Mouse (Mus musculus): ENCODE results near the gene Ell2. TPM values are rescaled to one million over a fixed set of nuclear protein-coding genes. Genes with fewer than 3 reads are reported as not detected.

Gene Ell2
- polyA plus RNA-seq, 1 experiment, result 41.5 TPM

DNA sequence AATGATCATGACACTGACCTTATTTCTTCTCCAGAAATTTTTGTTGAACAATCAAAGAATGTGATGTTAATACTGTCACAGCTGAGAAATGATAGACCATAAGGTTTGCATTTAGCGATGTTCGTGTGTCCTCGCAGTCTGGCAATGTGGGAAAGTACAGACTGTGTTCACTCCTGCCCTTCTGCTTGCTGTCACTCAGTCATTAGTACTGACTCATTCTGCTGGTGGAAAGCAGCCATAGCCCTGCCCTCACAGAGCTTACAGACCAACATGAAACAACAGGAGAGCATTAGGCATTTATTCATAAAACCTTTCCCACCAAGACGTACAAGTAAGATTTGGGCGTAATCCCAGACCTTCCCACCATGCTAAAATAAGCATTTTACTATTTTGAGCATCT lies 47.8 kb downstream of the Ell2 start:
- H3K36me3 ChIP-seq (ENCODE audit: control insufficient read depth, insufficient read depth, low read length, poor library complexity, severe bottlenecking), result peaks cover 3% of the 10 kb centered on the region
- no peak overlapping the region for H3K27ac ChIP-seq (ENCODE audit: insufficient read depth, low read length)
- H3K9ac ChIP-seq (ENCODE audit: low read depth, poor library complexity, severe bottlenecking), result no peak overlapping the region
- no peak overlapping the region for H3K4me3 ChIP-seq (ENCODE audit: low read depth, low read length)
- TF ChIP-seq CTCF (IDR thresholded peaks at IDR 0.05; ENCODE audit: low read depth, low read length) (no peak), EP300 (IDR thresholded peaks at IDR 0.05; ENCODE audit: insufficient read depth, low read depth, low read length) (no peak), POLR2A (IDR thresholded peaks at IDR 0.05; ENCODE audit: insufficient read depth, low read length) (no peak)
- no peaks in the 10 kb centered on the region for H3K27me3 ChIP-seq (ENCODE audit: control insufficient read depth, insufficient read depth, low read length, poor library complexity, severe bottlenecking)
- H3K9me3 ChIP-seq (replicated peaks; ENCODE audit: control insufficient read depth, insufficient read depth, low read length, poor library complexity, severe bottlenecking), result no peaks in the 10 kb centered on the region
- no peaks in the 10 kb centered on the region for H3K4me1 ChIP-seq (ENCODE audit: control insufficient read depth, insufficient read depth, low read length)

- peaks cover 5% of the 10 kb centered on the region for H3K36me3 ChIP-seq (ENCODE audit: control insufficient read depth, insufficient read depth, low read length, poor library complexity, severe bottlenecking)
- no peak overlapping the region for H3K27ac ChIP-seq (ENCODE audit: insufficient read depth, low read length)
- TF ChIP-seq CTCF (IDR thresholded peaks at IDR 0.05; ENCODE audit: low read depth, low read length), result no peak
- TF ChIP-seq POLR2A (IDR thresholded peaks at IDR 0.05; ENCODE audit: insufficient read depth, low read length), result no peak
- TF ChIP-seq EP300 (IDR thresholded peaks at IDR 0.05; ENCODE audit: insufficient read depth, low read depth, low read length), result no peak
- no peak overlapping the region for H3K4me3 ChIP-seq (ENCODE audit: low read depth, low read length)
- H3K9me3 ChIP-seq (replicated peaks; ENCODE audit: control insufficient read depth, insufficient read depth, low read length, poor library complexity, severe bottlenecking), result no peaks in the 10 kb centered on the region
- no peaks in the 10 kb centered on the region for H3K4me1 ChIP-seq (ENCODE audit: control insufficient read depth, insufficient read depth, low read length)
- H3K27me3 ChIP-seq (ENCODE audit: control insufficient read depth, insufficient read depth, low read length, poor library complexity, severe bottlenecking), result no peaks in the 10 kb centered on the region
- H3K9ac ChIP-seq (ENCODE audit: low read depth, poor library complexity, severe bottlenecking), result no peak overlapping the region
Observed at GRCm38 (mm10) chr13:75760859-75761548, 54.4 kb downstream of the Ell2 start.

DNA sequence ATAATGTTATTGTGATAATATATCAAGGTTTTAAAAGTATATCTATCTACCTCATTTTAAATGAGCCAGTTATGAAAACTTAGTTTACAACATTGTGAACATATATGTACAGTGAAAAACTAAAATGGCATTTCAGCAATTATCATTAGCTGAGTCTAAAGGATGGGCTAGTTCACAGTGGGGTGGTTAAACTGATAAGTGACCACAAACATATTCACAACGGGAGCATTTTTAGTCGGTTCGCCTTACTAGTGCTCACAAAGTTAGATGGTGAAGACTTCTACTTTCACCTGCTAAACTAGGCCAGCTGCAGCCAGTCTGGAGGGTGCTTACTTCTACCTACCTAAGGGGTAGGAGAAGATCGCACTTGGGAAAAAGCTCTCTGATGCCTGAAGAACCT lies 56.2 kb downstream of the Ell2 start:
- no peak overlapping the region for H3K9ac ChIP-seq (ENCODE audit: low read depth, poor library complexity, severe bottlenecking)
- H3K4me3 ChIP-seq (ENCODE audit: low read depth, low read length), result no peak overlapping the region
- H3K4me1 ChIP-seq (ENCODE audit: control insufficient read depth, insufficient read depth, low read length), result no peaks in the 10 kb centered on the region
- H3K27me3 ChIP-seq (ENCODE audit: control insufficient read depth, insufficient read depth, low read length, poor library complexity, severe bottlenecking), result no peaks in the 10 kb centered on the region
- no peak overlapping the region for H3K27ac ChIP-seq (ENCODE audit: insufficient read depth, low read length)
- H3K36me3 ChIP-seq (ENCODE audit: control insufficient read depth, insufficient read depth, low read length, poor library complexity, severe bottlenecking), result peaks cover 5% of the 10 kb centered on the region
- no peak for TF ChIP-seq POLR2A (IDR thresholded peaks at IDR 0.05; ENCODE audit: insufficient read depth, low read length)
- no peak for TF ChIP-seq CTCF (IDR thresholded peaks at IDR 0.05; ENCODE audit: low read depth, low read length)
- TF ChIP-seq EP300 (IDR thresholded peaks at IDR 0.05; ENCODE audit: insufficient read depth, low read depth, low read length), result no peak
- H3K9me3 ChIP-seq (replicated peaks; ENCODE audit: control insufficient read depth, insufficient read depth, low read length, poor library complexity, severe bottlenecking), result no peaks in the 10 kb centered on the region

DNA sequence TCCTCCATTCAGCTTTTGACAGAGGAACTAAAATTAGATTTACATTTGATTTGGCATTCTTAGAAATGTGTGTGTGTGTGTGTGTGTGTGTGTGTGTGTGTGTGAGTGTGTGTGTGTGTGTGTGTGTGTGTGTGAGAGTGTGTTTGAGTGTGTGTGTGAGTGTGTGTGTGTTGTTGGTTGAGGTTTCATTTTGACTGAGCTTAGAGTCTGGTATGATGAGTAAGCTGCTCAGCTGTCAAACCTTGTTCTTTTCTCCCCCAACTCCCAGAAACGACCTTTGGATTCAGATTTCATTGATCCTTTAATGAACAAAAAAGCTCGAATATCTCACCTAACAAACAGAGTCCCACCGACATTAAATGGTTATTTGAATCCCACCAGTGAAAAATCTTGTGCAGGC lies 56.7 kb downstream of the Ell2 start:
- no peaks in the 10 kb centered on the region for H3K9me3 ChIP-seq (replicated peaks; ENCODE audit: control insufficient read depth, insufficient read depth, low read length, poor library complexity, severe bottlenecking)
- H3K4me3 ChIP-seq (ENCODE audit: low read depth, low read length), result no peak overlapping the region
- TF ChIP-seq EP300 (IDR thresholded peaks at IDR 0.05; ENCODE audit: insufficient read depth, low read depth, low read length) (no peak), CTCF (IDR thresholded peaks at IDR 0.05; ENCODE audit: low read depth, low read length) (no peak), POLR2A (IDR thresholded peaks at IDR 0.05; ENCODE audit: insufficient read depth, low read length) (no peak)
- H3K36me3 ChIP-seq (ENCODE audit: control insufficient read depth, insufficient read depth, low read length, poor library complexity, severe bottlenecking), result peaks cover 5% of the 10 kb centered on the region
- H3K27me3 ChIP-seq (ENCODE audit: control insufficient read depth, insufficient read depth, low read length, poor library complexity, severe bottlenecking), result no peaks in the 10 kb centered on the region
- no peaks in the 10 kb centered on the region for H3K4me1 ChIP-seq (ENCODE audit: control insufficient read depth, insufficient read depth, low read length)
- no peak overlapping the region for H3K9ac ChIP-seq (ENCODE audit: low read depth, poor library complexity, severe bottlenecking)
- no peak overlapping the region for H3K27ac ChIP-seq (ENCODE audit: insufficient read depth, low read length)

DNA sequence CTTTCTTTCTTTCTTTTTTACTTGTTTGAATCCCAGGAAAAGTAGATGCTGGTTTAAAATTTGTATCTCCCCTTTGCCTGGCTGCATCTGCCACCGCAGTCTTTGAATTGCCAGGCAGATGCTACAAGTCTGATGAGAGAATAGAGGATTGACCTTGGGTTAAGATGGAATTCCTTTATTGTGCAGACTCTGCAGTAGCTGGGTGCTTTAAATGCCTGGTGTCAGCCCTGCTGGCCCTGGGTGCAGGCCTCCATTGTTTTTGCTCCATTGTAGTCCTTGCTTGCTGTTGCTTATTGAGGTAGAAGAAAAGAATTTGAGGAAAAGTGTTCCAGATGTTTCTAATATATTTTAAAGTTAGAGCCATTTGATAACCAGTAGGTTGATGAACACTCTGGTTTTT lies 59.2 kb downstream of the Ell2 start:
- no peak overlapping the region for H3K9ac ChIP-seq (ENCODE audit: low read depth, poor library complexity, severe bottlenecking)
- H3K27me3 ChIP-seq (ENCODE audit: control insufficient read depth, insufficient read depth, low read length, poor library complexity, severe bottlenecking), result no peaks in the 10 kb centered on the region
- TF ChIP-seq CTCF (IDR thresholded peaks at IDR 0.05; ENCODE audit: low read depth, low read length), result no peak
- TF ChIP-seq EP300 (IDR thresholded peaks at IDR 0.05; ENCODE audit: insufficient read depth, low read depth, low read length), result peak; percentile 85
- TF ChIP-seq POLR2A (IDR thresholded peaks at IDR 0.05; ENCODE audit: insufficient read depth, low read length), result no peak
- no peaks in the 10 kb centered on the region for H3K9me3 ChIP-seq (replicated peaks; ENCODE audit: control insufficient read depth, insufficient read depth, low read length, poor library complexity, severe bottlenecking)
- no peaks in the 10 kb centered on the region for H3K4me1 ChIP-seq (ENCODE audit: control insufficient read depth, insufficient read depth, low read length)
- peak overlapping the region; percentile 84 for H3K27ac ChIP-seq (ENCODE audit: insufficient read depth, low read length)
- H3K36me3 ChIP-seq (ENCODE audit: control insufficient read depth, insufficient read depth, low read length, poor library complexity, severe bottlenecking), result peaks cover 10% of the 10 kb centered on the region
- no peak overlapping the region for H3K4me3 ChIP-seq (ENCODE audit: low read depth, low read length)

DNA sequence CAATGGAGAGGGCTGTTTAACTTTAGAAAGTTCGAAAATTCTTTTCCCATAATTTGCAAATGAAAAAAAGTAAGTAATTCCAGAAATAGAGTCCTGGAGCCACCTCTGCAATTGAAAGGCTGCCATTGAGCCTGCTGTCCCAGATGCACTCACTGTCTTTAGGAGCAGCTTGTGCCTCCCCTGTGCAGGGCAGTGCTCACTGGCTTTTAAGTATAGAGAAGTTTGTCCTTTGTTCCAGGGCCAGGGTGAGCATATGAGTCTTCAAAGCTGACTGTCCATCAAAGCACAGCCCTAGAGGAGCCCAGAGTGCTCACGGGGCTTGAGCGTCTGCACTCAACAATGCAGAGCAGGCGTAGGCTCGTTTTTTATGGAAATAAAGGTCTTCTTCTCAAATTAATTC lies 59.7 kb downstream of the Ell2 start:
- H3K4me3 ChIP-seq (ENCODE audit: low read depth, low read length), result no peak overlapping the region
- no peaks in the 10 kb centered on the region for H3K9me3 ChIP-seq (replicated peaks; ENCODE audit: control insufficient read depth, insufficient read depth, low read length, poor library complexity, severe bottlenecking)
- H3K27ac ChIP-seq (ENCODE audit: insufficient read depth, low read length), result peak overlapping the region; percentile 84; the same call in 1 of the 2 replicates
- H3K27me3 ChIP-seq (ENCODE audit: control insufficient read depth, insufficient read depth, low read length, poor library complexity, severe bottlenecking), result no peaks in the 10 kb centered on the region
- H3K36me3 ChIP-seq (ENCODE audit: control insufficient read depth, insufficient read depth, low read length, poor library complexity, severe bottlenecking), result peaks cover 10% of the 10 kb centered on the region
- no peaks in the 10 kb centered on the region for H3K4me1 ChIP-seq (ENCODE audit: control insufficient read depth, insufficient read depth, low read length)
- TF ChIP-seq CTCF (IDR thresholded peaks at IDR 0.05; ENCODE audit: low read depth, low read length) (no peak), EP300 (IDR thresholded peaks at IDR 0.05; ENCODE audit: insufficient read depth, low read depth, low read length) (peak; percentile 93)
- no peak overlapping the region for H3K9ac ChIP-seq (ENCODE audit: low read depth, poor library complexity, severe bottlenecking)
